Mouse (Mus musculus): ENCODE results near the gene Zcrb1.

DNA sequence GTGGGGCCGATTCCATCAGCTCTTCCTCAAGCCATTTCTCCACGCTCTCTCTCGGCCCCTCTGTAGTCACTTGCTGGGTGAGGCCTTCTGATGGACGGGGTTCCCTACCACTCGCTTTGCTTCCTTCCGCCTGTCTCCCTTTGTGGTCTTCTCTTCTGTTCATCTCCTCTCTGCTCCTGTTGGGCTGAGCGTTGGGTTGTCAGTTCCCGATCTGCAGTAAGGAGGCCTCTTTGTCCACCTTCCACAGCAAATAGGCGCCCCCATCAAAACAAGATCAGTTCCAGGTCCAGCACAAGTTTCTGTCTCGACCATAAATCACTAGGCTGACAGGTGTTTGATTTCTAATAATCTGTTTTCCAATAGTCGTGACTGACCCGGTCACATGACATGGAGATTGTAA, 37.9 kb upstream of the Zcrb1 start:
- no peak for TF ChIP-seq CTCF (IDR thresholded peaks at IDR 0.05; ENCODE audit: low read depth, low read length)
- no peak for TF ChIP-seq TAL1 (conservative IDR thresholded peaks at IDR 0.05; ENCODE audit: low read depth, low read length)

All from G1E (cell line).